Mouse (Mus musculus): Measurements from ENCODE around the gene Lmod3. TPM values are rescaled to one million over a fixed set of nuclear protein-coding genes. Genes with fewer than 3 reads are reported as not detected.

The Lmod3 gene
- not detected in 2 replicates for total RNA-seq (2017)

DNA sequence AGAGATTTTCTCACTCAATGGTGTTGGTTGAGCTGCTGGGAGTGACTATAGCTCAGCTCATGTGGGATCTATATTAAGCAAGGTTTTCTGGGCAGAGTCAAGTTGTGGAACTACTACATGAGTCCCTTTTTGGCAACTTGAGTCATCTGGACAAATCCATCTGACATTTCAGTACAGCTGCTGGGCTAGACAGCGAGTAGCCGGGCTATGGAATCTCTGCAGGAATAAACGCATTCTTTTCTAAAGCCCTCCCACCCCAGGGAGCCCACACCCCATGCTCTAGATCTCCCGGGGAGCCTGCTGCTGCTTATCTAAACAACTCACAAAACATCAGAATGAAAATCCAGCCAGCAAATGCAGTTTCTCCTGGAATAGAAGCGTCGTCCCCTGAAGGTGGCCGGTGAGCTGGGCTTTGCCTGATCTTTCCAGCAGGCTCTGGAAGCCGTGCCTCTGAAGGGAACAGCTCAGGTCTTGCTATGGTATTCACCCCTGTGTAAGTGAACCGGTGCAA lies at the start of gene Lmod3:
Gene Lmod3 (minus strand): TSS at position 49 of the 511 bp plus-strand sequence.
- no peak for ATAC-seq (replicated peaks in 1 of 2; ENCODE audit: insufficient read depth in 1 of 2, low FRiP score in 2 of 2, low TSS enrichment in 1 of 2, low read depth in 1 of 2, poor library complexity in 2 of 2, severe bottlenecking in 2 of 2)

- no peak for ATAC-seq (replicated peaks in 1 of 2; ENCODE audit: insufficient read depth in 1 of 2, low FRiP score in 2 of 2, low TSS enrichment in 1 of 2, low read depth in 1 of 2, poor library complexity in 2 of 2, severe bottlenecking in 2 of 2)
Observed at GRCm38 (mm10) chr6:97302303-97302702, 49.7 kb upstream of the Lmod3 start.

DNA sequence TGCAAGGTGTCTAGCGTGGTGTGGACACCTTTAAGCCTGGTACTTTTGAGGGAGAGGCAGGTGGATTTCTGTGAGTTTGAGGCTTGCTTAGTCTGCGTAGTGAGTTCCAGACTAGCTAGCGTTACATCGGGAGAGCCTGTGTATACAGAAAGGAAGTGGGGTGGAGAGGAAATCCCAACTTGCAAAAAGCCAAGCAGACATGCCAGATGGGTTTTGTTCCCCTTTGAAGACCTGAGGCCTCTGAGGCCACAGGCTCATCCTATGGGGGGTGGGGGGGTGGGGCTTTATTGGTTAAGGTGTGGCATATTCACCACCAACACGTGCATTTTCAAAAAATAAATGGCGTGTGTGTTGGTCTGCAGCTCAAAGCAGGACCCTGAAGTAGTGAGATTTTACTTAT lies 48.1 kb upstream of the Lmod3 start:
- 0 out of 4 replicates have a peak, but pooled peaks of 1 of the 2 experiments have one; percentile 39 for ATAC-seq (replicated peaks in 1 of 2; ENCODE audit: insufficient read depth in 1 of 2, low FRiP score in 2 of 2, low TSS enrichment in 1 of 2, low read depth in 1 of 2, poor library complexity in 2 of 2, severe bottlenecking in 2 of 2)

DNA sequence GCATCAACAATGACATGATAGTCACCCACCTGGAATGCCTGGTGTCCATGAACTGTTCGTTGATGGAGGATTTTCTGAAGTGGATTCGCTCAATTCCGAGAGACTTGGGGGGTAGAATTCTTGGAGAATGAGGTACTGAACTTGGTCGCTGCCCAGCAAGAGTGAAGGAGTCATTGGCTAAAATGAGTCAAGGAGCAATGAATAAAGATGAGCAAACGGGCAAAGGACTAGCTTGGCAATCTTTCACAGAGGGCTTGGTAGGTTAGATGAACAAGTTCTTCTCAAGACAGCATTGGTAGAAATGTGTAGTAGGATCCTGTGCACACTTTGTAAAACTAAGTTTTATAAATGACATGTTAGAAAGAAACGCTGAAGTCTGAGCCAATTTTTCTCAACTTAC lies 47.6 kb upstream of the Lmod3 start:
- no peak for ATAC-seq (replicated peaks in 1 of 2; ENCODE audit: insufficient read depth in 1 of 2, low FRiP score in 2 of 2, low TSS enrichment in 1 of 2, low read depth in 1 of 2, poor library complexity in 2 of 2, severe bottlenecking in 2 of 2)

- ATAC-seq (replicated peaks in 1 of 2; ENCODE audit: insufficient read depth in 1 of 2, low FRiP score in 2 of 2, low TSS enrichment in 1 of 2, low read depth in 1 of 2, poor library complexity in 2 of 2, severe bottlenecking in 2 of 2) = no peak
Observed at GRCm38 (mm10) chr6:97297151-97297550, 44.6 kb upstream of the Lmod3 start.

- ATAC-seq (replicated peaks in 1 of 2; ENCODE audit: insufficient read depth in 1 of 2, low FRiP score in 2 of 2, low TSS enrichment in 1 of 2, low read depth in 1 of 2, poor library complexity in 2 of 2, severe bottlenecking in 2 of 2) = no peak
Observed at GRCm38 (mm10) chr6:97295866-97296527, 43.4 kb upstream of the Lmod3 start.

DNA sequence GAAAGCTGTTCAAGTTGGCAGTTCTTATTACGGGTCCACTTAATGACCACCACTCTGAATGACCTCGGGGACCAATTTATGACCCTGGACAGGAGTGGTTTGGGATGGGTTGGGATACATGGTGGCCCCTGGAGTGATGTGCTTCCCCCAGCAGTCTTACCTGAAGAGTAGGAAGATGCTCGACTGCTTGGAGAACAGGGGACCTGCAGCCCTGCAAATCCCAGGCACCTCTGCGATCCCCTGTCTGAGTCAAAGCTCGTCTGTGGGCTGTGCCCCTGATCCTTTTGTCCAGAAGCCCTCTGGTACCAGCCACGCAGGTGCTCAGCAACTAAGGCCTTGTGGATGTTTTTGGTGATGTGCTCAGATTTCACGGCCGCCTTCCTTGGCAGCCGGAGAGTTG lies 42.9 kb upstream of the Lmod3 start:
- ATAC-seq (replicated peaks in 1 of 2; ENCODE audit: insufficient read depth in 1 of 2, low FRiP score in 2 of 2, low TSS enrichment in 1 of 2, low read depth in 1 of 2, poor library complexity in 2 of 2, severe bottlenecking in 2 of 2) = no peak

DNA sequence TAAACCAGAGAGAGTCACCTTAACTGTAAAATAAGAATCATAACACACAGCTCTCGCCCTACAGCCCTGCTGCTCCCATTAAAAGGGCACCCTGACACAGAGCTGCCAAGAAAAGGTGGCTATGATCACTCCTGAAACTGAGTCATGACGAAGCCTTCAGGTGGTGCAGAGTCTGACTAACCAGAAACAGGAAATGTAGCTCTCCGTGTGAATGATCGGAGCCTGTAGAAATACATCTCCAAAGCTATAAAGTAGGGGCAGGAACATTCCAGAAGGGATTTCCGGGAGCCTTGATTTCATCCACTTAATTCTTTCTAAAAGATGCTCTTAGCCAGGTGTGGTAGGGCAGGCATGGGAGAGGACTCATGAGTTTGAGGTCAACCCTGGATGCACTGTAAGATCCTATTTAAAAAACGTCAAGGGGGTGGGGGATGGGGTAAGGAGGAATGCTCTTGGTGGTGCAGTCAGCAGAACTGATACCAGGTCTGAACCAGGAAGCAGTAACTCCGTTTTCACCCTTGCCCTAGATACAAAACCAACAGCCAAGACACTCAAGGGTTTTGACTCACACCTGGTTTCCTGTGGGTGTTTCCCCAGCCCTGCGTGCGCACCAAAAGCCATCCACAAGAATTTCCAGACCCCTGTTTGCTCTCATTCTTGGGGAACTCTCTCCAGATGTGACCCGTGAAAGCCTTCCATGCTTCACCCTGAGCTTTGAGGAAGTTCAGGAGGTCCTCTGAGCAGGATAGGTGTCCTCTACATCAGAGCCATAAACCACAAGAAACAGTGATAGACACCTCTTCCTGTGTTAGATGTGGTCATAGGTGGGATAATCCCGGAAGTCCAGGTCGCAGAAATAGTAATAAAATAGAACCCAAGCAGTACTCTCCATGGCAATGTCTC lies 41.4 kb upstream of the Lmod3 start:
- no peak for ATAC-seq (replicated peaks in 1 of 2; ENCODE audit: insufficient read depth in 1 of 2, low FRiP score in 2 of 2, low TSS enrichment in 1 of 2, low read depth in 1 of 2, poor library complexity in 2 of 2, severe bottlenecking in 2 of 2)

DNA sequence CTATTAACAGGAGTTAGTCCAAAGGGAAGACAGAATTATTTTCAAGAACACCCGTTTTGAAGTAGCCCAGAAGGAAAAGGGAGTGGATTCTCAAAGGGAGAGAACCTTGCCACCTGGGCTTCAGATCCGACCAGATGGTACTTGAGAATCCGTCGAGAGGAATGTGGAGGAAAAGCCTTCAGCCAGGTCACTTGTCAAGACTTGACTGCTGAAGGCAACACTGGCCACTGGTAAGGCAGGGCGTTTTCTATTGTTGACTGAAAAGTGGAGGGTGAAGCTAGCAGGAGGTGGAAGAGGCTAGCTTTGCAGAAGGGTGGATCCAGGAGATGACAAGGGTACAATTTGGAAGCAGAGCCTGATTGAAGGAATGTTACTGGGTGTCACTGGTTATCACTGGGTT lies 40.3 kb upstream of the Lmod3 start:
- no peak for ATAC-seq (replicated peaks in 1 of 2; ENCODE audit: insufficient read depth in 1 of 2, low FRiP score in 2 of 2, low TSS enrichment in 1 of 2, low read depth in 1 of 2, poor library complexity in 2 of 2, severe bottlenecking in 2 of 2)

- ATAC-seq (replicated peaks in 1 of 2; ENCODE audit: insufficient read depth in 1 of 2, low FRiP score in 2 of 2, low TSS enrichment in 1 of 2, low read depth in 1 of 2, poor library complexity in 2 of 2, severe bottlenecking in 2 of 2) = no peak
Observed at GRCm38 (mm10) chr6:97292096-97292495, 39.5 kb upstream of the Lmod3 start.

DNA sequence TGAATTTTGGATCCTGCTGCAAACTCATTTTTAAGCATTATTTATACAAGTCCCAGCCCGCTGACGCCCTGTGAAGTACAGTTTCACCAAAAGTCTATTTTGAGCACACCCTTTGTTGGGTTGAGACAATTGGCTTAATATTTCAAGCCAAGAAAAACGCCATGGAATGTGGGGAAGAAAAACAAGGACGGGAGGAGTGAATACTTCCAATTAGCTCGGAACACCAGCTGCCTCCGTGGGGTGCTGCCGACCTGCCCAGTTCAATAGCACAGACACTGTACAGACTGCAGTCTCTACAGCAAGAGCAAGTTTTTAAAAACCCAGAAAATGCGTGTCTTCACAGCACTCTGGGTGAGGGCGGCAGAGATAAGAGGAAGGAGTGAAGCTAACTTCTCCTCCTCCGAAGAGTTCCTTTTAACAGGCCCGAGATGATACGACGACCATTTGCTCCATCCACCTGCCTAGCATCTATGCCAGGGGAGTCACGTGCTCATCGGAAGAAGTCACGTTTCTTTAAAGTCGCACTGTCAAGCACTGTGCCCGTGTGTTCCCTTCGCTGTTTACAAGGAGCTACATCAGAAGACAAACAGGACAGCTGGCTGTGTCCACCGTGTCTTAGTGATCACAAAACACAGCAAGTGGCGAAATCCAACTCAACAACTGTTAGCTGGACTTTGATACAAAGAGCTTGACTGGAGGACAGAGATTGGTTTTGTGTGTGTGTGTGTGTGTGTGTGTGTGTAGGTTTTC lies 38.8 kb upstream of the Lmod3 start:
- no peak for ATAC-seq (replicated peaks in 1 of 2; ENCODE audit: insufficient read depth in 1 of 2, low FRiP score in 2 of 2, low TSS enrichment in 1 of 2, low read depth in 1 of 2, poor library complexity in 2 of 2, severe bottlenecking in 2 of 2)

GRCm38 (mm10) chr6:97290687-97291086 lies 38.1 kb upstream of the Lmod3 start:
- no peak for ATAC-seq (replicated peaks in 1 of 2; ENCODE audit: insufficient read depth in 1 of 2, low FRiP score in 2 of 2, low TSS enrichment in 1 of 2, low read depth in 1 of 2, poor library complexity in 2 of 2, severe bottlenecking in 2 of 2)

- ATAC-seq (replicated peaks in 1 of 2; ENCODE audit: insufficient read depth in 1 of 2, low FRiP score in 2 of 2, low TSS enrichment in 1 of 2, low read depth in 1 of 2, poor library complexity in 2 of 2, severe bottlenecking in 2 of 2) = no peak
Observed at GRCm38 (mm10) chr6:97289838-97290237, 37.3 kb upstream of the Lmod3 start.

DNA sequence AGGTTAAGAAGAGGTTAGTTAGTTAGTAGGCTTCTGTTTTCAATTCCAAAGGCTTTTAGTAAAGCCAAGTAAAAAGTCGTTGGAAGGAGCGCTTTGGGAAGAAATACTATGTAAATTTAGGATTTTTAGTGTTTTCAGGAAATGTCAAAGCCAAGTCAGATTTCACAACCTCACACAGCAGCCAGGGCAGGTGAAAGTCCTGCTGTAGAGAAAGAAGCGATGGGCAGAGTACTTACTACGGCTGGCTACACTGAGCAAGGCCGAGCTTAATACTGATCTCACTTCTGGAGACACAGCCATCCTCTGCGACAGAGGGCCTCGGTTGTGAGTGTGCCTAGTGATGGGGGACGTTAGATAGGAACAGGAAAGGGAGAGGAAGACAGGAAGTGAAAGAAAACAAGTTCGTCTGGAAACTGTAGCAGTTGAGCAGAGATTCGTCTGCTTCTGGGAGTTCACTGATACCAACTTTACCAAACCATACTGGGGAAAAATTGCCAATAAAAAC lies 36.8 kb upstream of the Lmod3 start:
- ATAC-seq (replicated peaks in 1 of 2; ENCODE audit: insufficient read depth in 1 of 2, low FRiP score in 2 of 2, low TSS enrichment in 1 of 2, low read depth in 1 of 2, poor library complexity in 2 of 2, severe bottlenecking in 2 of 2) = no peak

DNA sequence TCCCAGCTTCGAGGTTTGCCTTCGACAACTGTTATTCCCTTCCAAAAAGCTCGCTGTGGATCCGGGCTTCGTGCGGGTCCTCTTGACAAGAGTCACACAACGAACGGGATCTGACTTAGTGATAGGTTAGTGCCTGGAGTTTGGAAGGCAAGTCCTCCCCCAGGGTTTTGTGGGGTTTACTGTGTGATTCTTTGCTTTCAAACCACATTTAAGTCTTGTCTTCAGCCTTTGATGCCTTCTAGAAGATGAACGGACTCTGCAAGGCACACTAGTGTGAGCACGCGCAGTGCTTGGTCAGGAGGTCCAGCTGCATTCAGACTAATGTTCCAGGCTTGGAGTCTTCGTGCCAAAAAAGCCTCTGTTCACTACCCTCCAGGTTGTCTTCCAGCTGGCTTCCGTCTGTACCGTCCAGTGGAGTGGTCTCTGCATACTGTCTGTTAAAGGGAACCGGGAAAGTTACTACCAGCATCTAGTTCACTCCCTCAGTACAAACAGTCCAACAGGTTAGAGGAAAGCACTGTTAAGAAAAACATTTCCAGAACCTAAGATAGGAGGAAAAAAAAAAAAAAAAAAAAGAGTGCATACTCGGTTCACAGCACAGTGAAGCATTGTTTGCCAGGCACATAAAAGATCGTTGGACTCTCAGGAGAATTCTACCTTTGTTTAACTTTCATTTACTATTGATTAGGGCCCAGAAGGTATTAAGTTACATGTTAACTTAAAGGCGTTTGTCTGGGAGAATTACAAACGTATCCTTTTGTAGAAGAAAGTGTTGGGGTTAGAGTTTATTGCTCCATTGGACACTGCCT lies 35.7 kb upstream of the Lmod3 start:
- no peak for ATAC-seq (replicated peaks in 1 of 2; ENCODE audit: insufficient read depth in 1 of 2, low FRiP score in 2 of 2, low TSS enrichment in 1 of 2, low read depth in 1 of 2, poor library complexity in 2 of 2, severe bottlenecking in 2 of 2)

DNA sequence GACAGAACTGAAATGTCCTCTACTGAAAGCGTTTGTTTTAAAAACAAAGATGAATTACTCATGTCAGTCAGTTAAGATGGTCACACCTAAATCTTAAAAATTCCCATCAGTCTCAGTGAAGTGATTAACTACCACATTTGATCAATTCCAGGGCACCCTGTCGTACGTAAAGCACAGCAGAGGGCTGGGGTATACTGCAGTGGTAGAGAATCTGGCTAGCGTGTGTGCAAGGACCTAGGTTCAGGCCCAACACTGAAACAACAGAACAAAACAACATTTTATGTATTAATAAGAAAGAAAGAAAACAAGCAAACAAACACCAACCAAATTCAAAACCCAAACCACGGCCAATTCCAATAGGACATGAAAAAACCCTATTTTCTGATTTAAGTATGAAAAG lies 33.8 kb upstream of the Lmod3 start:
- no peak for ATAC-seq (replicated peaks in 1 of 2; ENCODE audit: insufficient read depth in 1 of 2, low FRiP score in 2 of 2, low TSS enrichment in 1 of 2, low read depth in 1 of 2, poor library complexity in 2 of 2, severe bottlenecking in 2 of 2)

GRCm38 (mm10) chr6:97283676-97284075 lies 31.1 kb upstream of the Lmod3 start:
- ATAC-seq (replicated peaks in 1 of 2; ENCODE audit: insufficient read depth in 1 of 2, low FRiP score in 2 of 2, low TSS enrichment in 1 of 2, low read depth in 1 of 2, poor library complexity in 2 of 2, severe bottlenecking in 2 of 2) = no peak
